Mouse (Mus musculus) CH12.LX (cell line): Measurements from ENCODE around the gene Col17a1.

ENCODE experiments used
- BHLHE40 ChIP-seq: IDR thresholded peaks from 2 replicates; pipeline ENCODE4 v1.6.1; 2011; ENCODE audit warnings: mild to moderate bottlenecking, low read depth, low read length, improper control_type of control experiment
- CTCF ChIP-seq, 2 experiments: IDR thresholded peaks in 1 of 2; conservative IDR thresholded peaks in 1 of 2; 2 replicates each; pipeline ENCODE4 v1.5.1; 2011 to 2012; ENCODE audit warnings: low read depth in 2 of 2, low read length in 2 of 2, improper control_type of control experiment in 1 of 2, inconsistent platforms in 1 of 2, mild to moderate bottlenecking in 1 of 2, moderate library complexity in 1 of 2
- ELF1 ChIP-seq: IDR thresholded peaks from 2 replicates; pipeline ENCODE4 v1.6.1; 2014; ENCODE audit warnings: low read depth, mild to moderate bottlenecking, inconsistent platforms, low read length, improper control_type of control experiment
- EP300 ChIP-seq: IDR thresholded peaks from 2 replicates; pipeline ENCODE4 v1.6.1; 2011; ENCODE audit warnings: low read length, improper control_type of control experiment
- KAT2A ChIP-seq: IDR thresholded peaks from 2 replicates; pipeline ENCODE4 v1.6.1; 2012; ENCODE audit warnings: low read length, improper control_type of control experiment, inconsistent platforms; ENCODE audit not compliant: insufficient replicate concordance
- MAFK ChIP-seq: IDR thresholded peaks from 2 replicates; pipeline ENCODE4 v1.6.1; 2011; ENCODE audit warnings: low read length, improper control_type of control experiment; ENCODE audit not compliant: insufficient replicate concordance
- MEF2A ChIP-seq: IDR thresholded peaks from 2 replicates; pipeline ENCODE4 v1.6.1; 2014; ENCODE audit warnings: low read depth, mild to moderate bottlenecking, inconsistent platforms, low read length, improper control_type of control experiment, borderline replicate concordance
- MXI1 ChIP-seq: IDR thresholded peaks from 2 replicates; pipeline ENCODE4 v1.6.1; 2011; ENCODE audit warnings: mild to moderate bottlenecking, low read depth, low read length, improper control_type of control experiment
- PAX5 ChIP-seq: IDR thresholded peaks from 2 replicates; pipeline ENCODE4 v1.6.1; 2012; ENCODE audit warnings: low read length, inconsistent platforms, mixed read lengths
- POLR2A ChIP-seq: IDR thresholded peaks from 2 replicates; pipeline ENCODE4 v1.6.1; 2011; ENCODE audit warnings: low read depth, mild to moderate bottlenecking, improper control_type of control experiment, low read length
- SMC3 ChIP-seq: IDR thresholded peaks from 2 replicates; pipeline ENCODE4 v1.6.1; 2011; ENCODE audit warnings: low read depth, low read length, improper control_type of control experiment
- USF1 ChIP-seq: IDR thresholded peaks from 2 replicates; pipeline ENCODE4 v1.6.1; 2014; ENCODE audit warnings: low read depth, mild to moderate bottlenecking, inconsistent platforms, low read length, improper control_type of control experiment
- USF2 ChIP-seq: conservative IDR thresholded peaks from 2 replicates; pipeline ENCODE4 v1.6.1; 2011; ENCODE audit warnings: low read depth, low read length, improper control_type of control experiment

- TF ChIP-seq POLR2A = no peak
- no peak for TF ChIP-seq EP300
- TF ChIP-seq CTCF (conservative IDR thresholded peaks at IDR 0.05 in 1 of 2, IDR thresholded peaks at IDR 0.05 in 1 of 2; ENCODE audit: low read depth in 2 of 2, low read length in 2 of 2) = peak; percentile 11 to 19; a peak in 1 of 4 replicates
- TF ChIP-seq BHLHE40 = no peak
- TF ChIP-seq PAX5 = no peak
- no peak for TF ChIP-seq ELF1
- no peak for TF ChIP-seq USF2
- no peak for TF ChIP-seq USF1
- no peak for TF ChIP-seq SMC3
- TF ChIP-seq MXI1 = no peak
- TF ChIP-seq KAT2A = no peak
- TF ChIP-seq MAFK = no peak
- TF ChIP-seq MEF2A = no peak
Observed at GRCm38 (mm10) chr19:47716144-47716543, 24.2 kb upstream of the Col17a1 start.
